Mouse (Mus musculus) myocyte (in vitro differentiated cells): ENCODE measurements at regions not wholly inside any gene's neighbourhood (a gene's known extent, or its start where the extent isn't known, plus 50 kb on each side); places are given as distances from the start of the nearest gene placed in this dataset.

Source experiments
- H3K27me3 ChIP-seq: one replicate; pipeline ENCODE4 v1.6.1; 2011; ENCODE audit not compliant: control insufficient read depth, insufficient read depth, insufficient read length
- H3K36me3 ChIP-seq: one replicate; pipeline ENCODE4 v1.6.1; 2011; ENCODE audit not compliant: control insufficient read depth, insufficient read depth
- H3K4me2 ChIP-seq: one replicate; pipeline ENCODE4 v1.6.1; 2011; ENCODE audit warnings: low read depth, control low read depth
- H3K4me3 ChIP-seq: one replicate; pipeline ENCODE4 v1.5.1; 2011; ENCODE audit warnings: mild to moderate bottlenecking, control low read depth, moderate library complexity
- H3K79me2 ChIP-seq: one replicate; pipeline ENCODE4 v1.6.1; 2011; ENCODE audit not compliant: control insufficient read depth, insufficient read depth
- H3ac ChIP-seq: one replicate; pipeline ENCODE4 v1.6.1; 2011; ENCODE audit not compliant: control insufficient read depth, insufficient read length
- CEBPB ChIP-seq: IDR thresholded peaks from 2 replicates; pipeline ENCODE4 v1.6.1; 2011; ENCODE audit warnings: mild to moderate bottlenecking, moderate library complexity; ENCODE audit not compliant: poor library complexity, insufficient read depth, severe bottlenecking
- E2F4 ChIP-seq: IDR thresholded peaks from one replicate; pipeline ENCODE4 v1.6.1; 2011; ENCODE audit warnings: mild to moderate bottlenecking, control low read depth, moderate library complexity; ENCODE audit not compliant: insufficient read depth
- MAX ChIP-seq: IDR thresholded peaks from one replicate; pipeline ENCODE4 v1.6.1; 2011; ENCODE audit warnings: low read depth, mild to moderate bottlenecking, control low read depth
- MYOD1 ChIP-seq, 3 experiments: IDR thresholded peaks; one replicate each; pipeline ENCODE4 v1.6.1; 2011; ENCODE audit warnings: control low read depth in 2 of 3, low read depth in 2 of 3, mild to moderate bottlenecking in 2 of 3, moderate library complexity in 1 of 3; ENCODE audit not compliant: insufficient read length in 2 of 3, control insufficient read depth in 1 of 3
- MYOG ChIP-seq, 3 experiments: IDR thresholded peaks; one replicate each; pipeline ENCODE4 v1.6.1; 2011; ENCODE audit warnings: control low read depth in 2 of 3, low read depth in 2 of 3, mild to moderate bottlenecking in 2 of 3; ENCODE audit not compliant: insufficient read length in 2 of 3, control insufficient read depth in 1 of 3, insufficient read depth in 1 of 3
- POLR2A ChIP-seq: IDR thresholded peaks from one replicate; pipeline ENCODE4 v1.6.1; 2011; ENCODE audit warnings: low read depth, mild to moderate bottlenecking, control low read depth, moderate library complexity; ENCODE audit not compliant: insufficient read length
- POLR2AphosphoS2 ChIP-seq: IDR thresholded peaks from one replicate; pipeline ENCODE4 v1.6.1; 2011; ENCODE audit warnings: low read depth, control low read depth; ENCODE audit not compliant: insufficient read length
- REST ChIP-seq: IDR thresholded peaks from one replicate; pipeline ENCODE4 v1.6.1; 2011; ENCODE audit warnings: mild to moderate bottlenecking, control low read depth, moderate library complexity; ENCODE audit not compliant: insufficient read depth, insufficient read length
- SRF ChIP-seq: IDR thresholded peaks from one replicate; pipeline ENCODE4 v1.6.1; 2011; ENCODE audit warnings: low read depth; ENCODE audit not compliant: control insufficient read depth, insufficient read length
- TCF12 ChIP-seq: IDR thresholded peaks from one replicate; pipeline ENCODE4 v1.6.1; 2011; ENCODE audit warnings: mild to moderate bottlenecking, control low read depth; ENCODE audit not compliant: poor library complexity, insufficient read depth, severe bottlenecking
- TCF3 ChIP-seq: IDR thresholded peaks from one replicate; pipeline ENCODE4 v1.6.1; 2011; ENCODE audit warnings: low read depth, control low read depth; ENCODE audit not compliant: insufficient read length
- USF1 ChIP-seq: IDR thresholded peaks from one replicate; pipeline ENCODE4 v1.6.1; 2011; ENCODE audit warnings: low read depth, mild to moderate bottlenecking, control low read depth, moderate library complexity

DNA sequence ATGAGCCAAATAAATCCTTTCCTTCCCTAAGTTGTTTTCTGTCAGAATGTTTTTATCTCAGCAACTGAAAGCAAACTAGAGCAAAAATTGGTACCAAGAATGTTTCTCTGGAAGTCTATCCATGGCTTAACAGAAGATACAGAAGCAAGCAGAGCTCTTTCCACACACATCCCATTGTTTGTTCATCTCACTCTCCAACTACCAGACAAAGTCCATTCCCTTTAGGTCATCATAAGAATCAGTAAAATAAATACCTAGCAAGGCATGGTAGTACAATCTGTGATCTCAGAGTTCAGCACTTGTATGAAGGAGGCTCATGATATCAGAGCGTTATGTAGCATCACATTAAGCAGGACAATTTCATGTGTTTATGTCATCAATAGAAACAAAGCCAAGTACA is 257.3 kb upstream of the Onecut1 start:
- Histone ChIP-seq H3K79me2 (no peaks in the 10 kb centered on the region), H3K4me2 (no peak overlapping the region), H3K27me3 (no peaks in the 10 kb centered on the region), H3K36me3 (no peaks in the 10 kb centered on the region), H3ac (no peak overlapping the region), H3K4me3 (no peak overlapping the region)
- TF ChIP-seq MYOD1 (IDR thresholded peaks at IDR 0.05; ENCODE audit: control insufficient read depth in 1 of 3, insufficient read length in 2 of 3, low read depth in 2 of 3): no peak
- no peak for TF ChIP-seq POLR2AphosphoS2
- no peak for TF ChIP-seq SRF
- TF ChIP-seq CEBPB: no peak
- TF ChIP-seq E2F4: no peak
- TF ChIP-seq MYOG (IDR thresholded peaks at IDR 0.05; ENCODE audit: control insufficient read depth in 1 of 3, insufficient read depth in 1 of 3, insufficient read length in 2 of 3, low read depth in 2 of 3): no peak
- no peak for TF ChIP-seq USF1
- no peak for TF ChIP-seq POLR2A
- no peak for TF ChIP-seq MAX
- TF ChIP-seq TCF12: no peak
- TF ChIP-seq REST: no peak
- TF ChIP-seq TCF3: no peak

DNA sequence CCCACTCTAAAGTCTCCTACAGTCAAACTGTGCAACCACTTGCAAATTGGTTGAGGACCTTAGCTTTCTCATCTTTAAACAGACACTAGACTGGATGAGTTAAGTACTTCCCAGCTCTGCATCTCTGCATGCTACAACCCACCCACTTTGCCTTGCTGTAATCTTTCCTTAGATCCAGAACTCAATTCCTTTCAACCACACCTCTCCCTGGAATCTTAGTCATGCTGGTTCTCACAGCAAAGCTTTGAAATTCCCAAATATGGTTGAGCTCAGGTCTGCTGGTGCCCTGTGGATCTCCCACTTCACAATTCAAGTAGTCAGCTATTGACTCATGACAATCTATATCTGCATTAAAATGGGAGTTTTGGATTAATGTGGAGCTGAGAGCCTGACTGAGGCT is 239.8 kb upstream of the Onecut1 start:
- TF ChIP-seq TCF3 (no peak), USF1 (no peak), TCF12 (no peak), REST (no peak), POLR2A (no peak), POLR2AphosphoS2 (no peak), MYOD1 (IDR thresholded peaks at IDR 0.05; ENCODE audit: control insufficient read depth in 1 of 3, insufficient read length in 2 of 3, low read depth in 2 of 3) (no peak), MYOG (IDR thresholded peaks at IDR 0.05; ENCODE audit: control insufficient read depth in 1 of 3, insufficient read depth in 1 of 3, insufficient read length in 2 of 3, low read depth in 2 of 3) (no peak), SRF (no peak), E2F4 (no peak), CEBPB (no peak), MAX (no peak)
- H3K36me3 ChIP-seq: no peaks in the 10 kb centered on the region
- no peak overlapping the region for H3ac ChIP-seq
- H3K27me3 ChIP-seq: no peaks in the 10 kb centered on the region
- H3K4me2 ChIP-seq: no peak overlapping the region
- H3K4me3 ChIP-seq: no peak overlapping the region
- H3K79me2 ChIP-seq: no peaks in the 10 kb centered on the region

DNA sequence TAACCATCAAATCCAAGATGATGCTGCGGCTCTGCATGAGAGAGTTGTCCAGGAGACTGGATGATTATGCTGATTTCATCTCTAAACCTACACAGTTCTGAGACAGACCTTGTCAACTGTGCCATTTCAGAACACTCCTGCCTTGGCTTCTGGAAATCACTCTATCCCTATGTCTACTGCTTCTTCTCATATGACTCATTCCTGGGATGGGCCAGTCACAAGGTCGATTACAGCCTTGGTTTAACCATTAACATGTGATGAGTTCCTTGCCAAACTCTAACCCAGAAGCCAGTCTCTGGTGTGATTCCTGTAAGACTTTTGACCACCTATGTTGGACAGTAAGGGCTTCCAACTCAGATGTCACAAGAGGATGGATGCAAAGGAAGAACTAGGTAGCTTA is 216.3 kb upstream of the Onecut1 start:
- Histone ChIP-seq H3K4me2 (no peak overlapping the region), H3ac (no peak overlapping the region), H3K79me2 (no peaks in the 10 kb centered on the region), H3K4me3 (no peak overlapping the region), H3K36me3 (no peaks in the 10 kb centered on the region), H3K27me3 (no peaks in the 10 kb centered on the region)
- TF ChIP-seq MYOG (IDR thresholded peaks at IDR 0.05; ENCODE audit: control insufficient read depth in 1 of 3, insufficient read depth in 1 of 3, insufficient read length in 2 of 3, low read depth in 2 of 3) (no peak), USF1 (no peak), TCF3 (no peak), MAX (no peak), TCF12 (no peak)

DNA sequence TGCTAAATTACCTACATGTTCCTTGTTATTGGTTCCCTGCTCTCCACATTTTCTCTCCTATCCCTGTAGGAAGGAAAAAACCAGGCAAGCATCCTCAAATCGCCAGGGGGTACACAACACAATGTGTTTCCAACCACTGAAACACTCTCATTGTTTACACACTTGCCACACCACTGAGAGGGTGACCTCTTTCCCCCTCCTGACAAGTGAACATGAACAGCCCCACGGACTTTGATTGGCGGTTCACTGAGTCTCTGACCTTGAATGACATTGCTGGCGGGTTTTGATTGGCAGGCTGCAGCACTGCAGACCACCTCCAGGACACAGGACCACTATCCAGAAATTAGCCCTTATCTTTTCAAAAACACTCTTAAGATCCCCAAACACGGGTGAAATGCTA is 211.7 kb upstream of the Onecut1 start:
- Histone ChIP-seq H3K4me3 (no peak overlapping the region), H3K79me2 (no peaks in the 10 kb centered on the region), H3K36me3 (no peaks in the 10 kb centered on the region), H3K27me3 (no peaks in the 10 kb centered on the region), H3K4me2 (no peak overlapping the region), H3ac (no peak overlapping the region)
- TF ChIP-seq TCF12 (no peak), SRF (no peak), POLR2A (no peak), POLR2AphosphoS2 (no peak), MYOG (IDR thresholded peaks at IDR 0.05; ENCODE audit: control insufficient read depth in 1 of 3, insufficient read depth in 1 of 3, insufficient read length in 2 of 3, low read depth in 2 of 3) (no peak), TCF3 (no peak), E2F4 (no peak), MYOD1 (IDR thresholded peaks at IDR 0.05; ENCODE audit: control insufficient read depth in 1 of 3, insufficient read length in 2 of 3, low read depth in 2 of 3) (no peak), MAX (no peak), CEBPB (no peak), USF1 (no peak), REST (no peak)

DNA sequence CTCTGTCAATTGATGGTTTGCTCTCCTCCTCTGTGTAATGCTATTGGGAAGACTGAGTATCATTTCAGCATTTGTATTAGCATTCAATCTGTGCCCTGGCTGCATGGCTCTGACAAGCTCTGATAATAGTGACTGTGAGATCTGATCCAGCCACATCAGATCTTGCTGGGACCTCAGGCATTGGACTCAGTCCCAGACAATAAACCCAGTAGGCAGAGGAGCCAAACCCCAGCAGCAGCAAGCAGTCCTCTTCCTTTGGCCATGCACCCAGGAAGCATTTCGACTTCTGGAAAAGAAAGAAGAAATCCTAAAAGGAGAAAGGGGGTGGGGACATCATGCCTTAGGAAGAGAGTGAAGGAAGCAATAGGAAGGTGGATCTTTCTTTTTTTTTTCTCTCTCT is 205.8 kb upstream of the Onecut1 start:
- Histone ChIP-seq H3K4me3 (no peak overlapping the region), H3K27me3 (no peaks in the 10 kb centered on the region), H3K79me2 (no peaks in the 10 kb centered on the region), H3K36me3 (no peaks in the 10 kb centered on the region), H3ac (no peak overlapping the region), H3K4me2 (no peak overlapping the region)
- no peak for TF ChIP-seq MAX
- no peak for TF ChIP-seq CEBPB
- TF ChIP-seq REST: no peak
- TF ChIP-seq POLR2A: no peak
- no peak for TF ChIP-seq SRF
- TF ChIP-seq USF1: no peak
- no peak for TF ChIP-seq MYOG (IDR thresholded peaks at IDR 0.05; ENCODE audit: control insufficient read depth in 1 of 3, insufficient read depth in 1 of 3, insufficient read length in 2 of 3, low read depth in 2 of 3)
- no peak for TF ChIP-seq POLR2AphosphoS2
- TF ChIP-seq E2F4: no peak
- no peak for TF ChIP-seq TCF12
- TF ChIP-seq TCF3: no peak
- TF ChIP-seq MYOD1 (IDR thresholded peaks at IDR 0.05; ENCODE audit: control insufficient read depth in 1 of 3, insufficient read length in 2 of 3, low read depth in 2 of 3): no peak
